Mouse (Mus musculus) hindlimb bud, embryonic 11.5 days (tissue): ENCODE data around the gene Ghrhr.

Experiments
- DNase-seq: peaks from one replicate; pipeline ENCODE4 v3.0.0-alpha.2; 2012; ENCODE audit warnings: low read depth, low spot score; ENCODE audit errors: extremely low spot score

Ghrhr gene

GRCm38 (mm10) chr6:55437919-55438318 is 61.8 kb downstream of the Ghrhr start:
- DNase-seq = no peak
